Mouse (Mus musculus) bone marrow, adult 2 months (tissue): Measurements from ENCODE around the gene Fggy. TPM values are rescaled to one million over a fixed set of nuclear protein-coding genes. Genes with fewer than 3 reads are reported as not detected.

Experiments used
- H3K27ac ChIP-seq: fragments of 200-500 bp; 2 replicates; pipeline ENCODE4 v1.5.1; 2012; ENCODE audit warnings: low read depth, mild to moderate bottlenecking, control low read depth, inconsistent platforms, low read length; ENCODE audit not compliant: control insufficient read depth, poor library complexity, insufficient read depth
- H3K4me1 ChIP-seq: fragments of 200-500 bp; 2 replicates; pipeline ENCODE4 v1.6.1; 2011; ENCODE audit warnings: low read length; ENCODE audit not compliant: control insufficient read depth, insufficient read depth
- H3K4me3 ChIP-seq: fragments of 200-500 bp; replicated peaks from 2 replicates; pipeline ENCODE3; 2011; ENCODE audit warnings: mild to moderate bottlenecking, low read depth, low read length, control low read depth; ENCODE audit not compliant: control insufficient read depth
- CTCF ChIP-seq: fragments of 200-500 bp; IDR thresholded peaks from 2 replicates; pipeline ENCODE4 v1.5.1; 2011; ENCODE audit warnings: low read length, control low read depth; ENCODE audit not compliant: control insufficient read depth, insufficient read depth
- POLR2A ChIP-seq: fragments of 200-500 bp; IDR thresholded peaks from 2 replicates; pipeline ENCODE4 v1.6.1; 2011; ENCODE audit warnings: low read depth, mild to moderate bottlenecking, control low read depth, low read length, borderline replicate concordance; ENCODE audit not compliant: control insufficient read depth
- WGBS: fragments of 180-500 bp; shearing (Covaris S2); methylation state at CpG from one replicate; pipeline ENCODE4 v1.1.7; 2018; 5-methylcytosine and 5-hydroxymethylcytosine counted together
- polyA plus RNA-seq: library from polyadenylated mRNA; stranded (reverse); fragments of >200 nt; gene quantifications from 2 replicates; pipeline ENCODE4 v1.2.4, GENCODE M21; 2011; ENCODE audit warnings: low replicate concordance; ENCODE audit not compliant: missing spikeins, insufficient read depth, insufficient read length

Gene Fggy
- polyA plus RNA-seq, 1 experiment = 6.5 TPM

DNA sequence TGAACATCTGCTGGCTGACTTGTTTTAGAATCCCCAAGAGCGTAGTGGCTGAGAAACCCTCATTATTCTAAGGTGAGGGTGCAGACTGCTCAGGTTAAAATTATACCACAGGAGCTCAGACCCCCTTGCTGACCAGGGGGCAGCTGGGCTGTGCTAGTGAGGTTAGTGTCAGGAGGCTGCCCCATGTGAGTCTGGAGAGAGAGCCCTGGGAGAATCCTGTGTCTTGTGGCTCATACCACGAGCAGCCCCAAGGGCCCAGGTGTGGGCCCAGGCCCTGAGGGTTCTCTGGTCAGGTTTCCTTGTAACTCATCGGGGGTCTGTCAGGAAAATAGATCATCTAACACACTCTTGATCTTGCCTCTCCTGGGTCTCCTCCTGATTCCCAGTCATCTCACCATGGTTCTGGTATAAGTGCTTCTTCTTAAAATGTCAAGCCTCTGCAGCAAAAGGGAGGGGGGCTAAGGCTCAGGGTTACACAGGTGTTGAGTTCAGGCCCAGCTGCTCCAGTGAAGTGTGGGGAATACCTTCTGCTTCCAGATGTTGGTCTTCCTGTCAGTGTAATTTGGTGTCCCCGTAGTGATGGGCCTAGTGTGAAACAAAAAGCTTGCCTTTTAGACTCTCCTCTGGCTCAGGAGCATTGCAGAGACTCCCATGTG is 26.9 kb downstream of the Fggy start:
- WGBS = 70% methylated on average over 4 of the region's 4 CpGs
- no peaks in the 10 kb centered on the region for H3K4me1 ChIP-seq
- no peak overlapping the region for H3K4me3 ChIP-seq
- no peak overlapping the region for H3K27ac ChIP-seq
- TF ChIP-seq POLR2A (no peak), CTCF (no peak)

DNA sequence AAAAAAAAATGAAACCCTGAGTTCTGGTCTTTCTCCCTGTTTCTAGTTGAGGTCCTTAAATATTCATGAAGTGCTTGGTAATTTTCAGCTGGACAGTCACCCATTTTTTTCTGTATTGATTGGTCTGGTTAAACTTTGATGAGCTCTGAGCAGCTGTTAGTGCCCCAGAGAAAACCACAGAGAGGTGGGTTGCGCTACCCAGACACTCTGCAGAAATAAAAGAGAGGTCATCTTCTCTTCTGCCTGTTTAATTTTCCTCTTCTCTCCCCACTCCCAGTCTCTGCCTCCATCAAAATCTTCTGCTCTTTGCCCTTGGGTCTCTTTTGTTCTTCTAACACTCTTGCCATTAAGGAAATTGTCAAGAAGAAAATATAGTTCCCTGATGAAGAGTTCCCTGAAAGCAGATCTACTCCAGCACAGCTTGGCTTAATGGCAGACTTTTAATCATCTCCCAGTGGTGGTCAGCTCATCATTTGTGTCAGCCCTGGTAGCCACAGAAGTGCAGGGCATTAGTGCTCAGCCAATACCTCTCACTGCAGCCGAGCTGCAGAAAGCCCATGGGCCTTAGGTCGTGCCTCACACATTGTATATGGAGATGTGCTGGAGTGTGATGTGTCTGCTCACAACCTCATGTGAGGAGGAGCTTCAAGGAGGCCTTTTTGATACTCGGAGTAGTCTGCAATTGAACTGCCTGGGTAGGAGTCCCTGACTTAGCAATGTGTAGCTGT is 29.1 kb downstream of the Fggy start:
- no peak overlapping the region for H3K27ac ChIP-seq
- H3K4me3 ChIP-seq = no peak overlapping the region
- TF ChIP-seq CTCF (no peak), POLR2A (no peak)
- WGBS = 74% methylated on average over 4 of the region's 4 CpGs
- no peaks in the 10 kb centered on the region for H3K4me1 ChIP-seq

DNA sequence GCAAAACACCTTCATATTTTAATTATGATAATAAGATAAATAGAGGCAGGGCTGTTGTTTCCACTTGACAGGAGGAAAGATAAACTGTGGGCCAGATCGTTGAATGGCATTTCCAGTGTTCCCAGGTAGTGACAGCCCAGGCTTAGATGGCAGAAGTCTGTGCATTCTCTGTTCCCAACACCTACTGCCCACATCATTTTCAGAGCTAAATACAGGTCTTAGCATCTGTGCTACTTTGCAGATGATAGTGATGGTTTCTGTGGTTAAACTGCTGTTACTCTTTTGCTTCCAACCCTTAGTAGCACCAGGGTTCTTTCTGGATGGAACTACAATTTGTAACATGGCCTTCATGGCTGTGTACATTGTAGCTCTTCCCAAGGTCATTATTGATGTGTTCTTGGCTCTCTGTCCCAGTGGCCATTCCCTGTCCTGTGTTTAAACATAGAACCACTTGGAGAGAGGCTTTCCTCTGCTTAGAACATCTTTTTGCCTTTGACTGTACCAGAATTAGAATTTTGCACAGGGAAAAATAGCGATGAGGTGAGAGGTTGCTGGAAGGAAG is 31.5 kb downstream of the Fggy start:
- TF ChIP-seq POLR2A = no peak
- no peak for TF ChIP-seq CTCF
- H3K27ac ChIP-seq = no peak overlapping the region
- H3K4me1 ChIP-seq = no peaks in the 10 kb centered on the region
- no peak overlapping the region for H3K4me3 ChIP-seq
- 82% methylated on average over 2 of the region's 2 CpGs for WGBS

DNA sequence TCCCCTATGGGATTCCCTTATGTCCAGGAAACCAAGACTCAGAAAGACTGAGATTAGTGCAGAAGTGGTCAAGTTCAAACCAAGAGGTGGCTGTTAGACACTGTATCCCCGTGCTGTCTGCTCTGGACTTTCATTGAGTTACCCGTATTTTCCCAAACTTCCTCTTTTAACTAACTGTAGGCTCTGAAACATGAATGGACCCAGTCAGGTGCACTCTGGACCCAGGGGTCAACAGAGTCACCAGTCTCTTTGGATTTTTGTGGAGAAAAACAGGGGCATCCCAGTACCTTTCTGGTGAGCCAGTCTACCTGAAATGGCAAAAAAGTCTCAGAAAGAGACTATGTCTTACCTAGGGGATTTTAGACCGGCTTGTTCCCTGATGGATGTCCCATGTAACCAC is 33.6 kb downstream of the Fggy start:
- WGBS = 45% methylated on average over 3 of the region's 3 CpGs
- TF ChIP-seq CTCF (no peak), POLR2A (no peak)
- Histone ChIP-seq H3K4me1 (no peaks in the 10 kb centered on the region), H3K27ac (no peak overlapping the region), H3K4me3 (no peak overlapping the region)

DNA sequence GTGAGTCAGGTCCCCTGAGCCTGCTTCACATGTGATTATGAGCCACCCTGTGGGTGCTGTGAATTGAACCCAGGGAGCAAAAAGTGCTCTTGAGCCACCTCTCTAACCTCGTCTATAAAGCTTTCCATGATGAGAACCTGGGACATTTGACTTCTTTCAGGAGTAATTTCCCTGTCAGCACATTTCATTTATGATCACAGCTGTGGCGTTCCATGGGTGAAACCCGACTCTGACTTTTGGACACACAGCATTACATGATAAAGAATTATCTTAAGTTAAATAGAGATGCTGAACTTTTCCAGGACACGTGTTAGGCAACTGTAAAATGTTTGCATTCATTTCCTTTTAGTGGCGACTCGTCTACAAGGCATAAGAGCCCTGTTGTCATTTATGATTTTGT is 39.9 kb downstream of the Fggy start:
- TF ChIP-seq POLR2A (no peak), CTCF (no peak)
- H3K4me3 ChIP-seq = no peak overlapping the region
- H3K27ac ChIP-seq = no peak overlapping the region
- H3K4me1 ChIP-seq = no peaks in the 10 kb centered on the region
- 75% methylated on average over 6 of the region's 6 CpGs for WGBS

DNA sequence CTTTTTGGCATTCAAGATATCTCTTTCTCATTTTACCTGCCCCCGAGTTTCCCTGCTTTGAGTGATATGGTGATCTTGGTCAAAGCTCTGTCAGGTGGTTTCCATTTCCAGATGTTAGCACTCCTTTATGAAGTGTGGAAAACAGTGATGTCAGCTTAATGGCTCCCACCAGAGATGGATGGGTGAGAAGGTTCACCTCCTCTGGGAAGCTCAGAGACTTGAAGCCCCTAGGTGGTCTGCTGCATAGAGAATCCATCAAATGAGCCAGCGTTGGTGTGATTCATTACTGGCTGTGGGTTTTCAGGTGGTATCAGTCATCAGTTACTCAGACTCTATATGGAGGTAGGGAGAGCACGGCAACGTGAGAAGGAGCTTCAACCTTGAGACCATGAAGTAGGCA is 44.5 kb downstream of the Fggy start:
- 89% methylated on average over 4 of the region's 4 CpGs for WGBS

DNA sequence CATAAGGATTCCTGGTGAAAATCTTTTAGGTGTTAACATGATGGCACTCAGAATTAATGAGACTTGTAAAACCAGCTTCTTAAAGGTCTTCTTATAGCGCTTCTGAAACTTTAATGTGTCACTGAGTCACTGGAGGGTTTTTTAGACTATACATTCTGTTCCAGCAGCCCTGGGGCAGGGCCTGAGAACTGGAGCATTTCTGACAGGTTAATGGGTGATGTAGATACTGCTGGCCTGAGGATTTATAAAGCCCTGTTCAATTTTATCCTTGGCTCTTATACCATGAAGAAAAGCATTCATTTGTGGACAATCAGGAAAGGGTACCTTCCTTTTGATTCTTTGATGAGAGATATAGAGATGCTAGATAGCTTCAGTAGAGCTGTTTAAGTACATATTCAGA is 45.9 kb downstream of the Fggy start:
- TF ChIP-seq CTCF = no peak
- TF ChIP-seq POLR2A = no peak
- Histone ChIP-seq H3K4me3 (no peak overlapping the region), H3K4me1 (no peaks in the 10 kb centered on the region), H3K27ac (no peak overlapping the region)
- WGBS = 80% methylated on average over 1 of the region's 1 CpGs

More for the DNA sequence above, 44.5 kb downstream of the Fggy start:
- Histone ChIP-seq H3K27ac (no peak overlapping the region), H3K4me1 (no peaks in the 10 kb centered on the region), H3K4me3 (no peak overlapping the region)
- no peak for TF ChIP-seq POLR2A
- TF ChIP-seq CTCF = no peak

DNA sequence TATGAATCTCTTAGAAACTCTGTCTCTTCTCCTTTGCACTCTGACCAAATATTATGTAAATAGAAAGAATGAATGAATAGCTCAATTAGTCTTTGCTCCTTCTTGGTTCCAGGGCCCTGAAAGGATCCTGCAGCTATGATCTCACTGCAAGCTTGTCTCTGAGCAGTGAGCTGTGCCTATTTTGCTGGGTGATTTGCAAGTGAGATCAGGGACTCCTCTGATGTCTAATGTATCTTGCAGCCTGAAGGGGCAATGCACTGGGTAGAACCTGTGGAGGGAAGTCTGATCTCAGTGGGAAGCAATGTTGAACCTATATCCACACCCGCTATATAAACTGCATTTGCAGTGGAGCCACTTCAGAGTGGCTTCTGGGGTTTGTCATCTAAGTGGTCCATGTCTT is 53.4 kb downstream of the Fggy start:
- Histone ChIP-seq H3K4me1 (no peaks in the 10 kb centered on the region), H3K27ac (no peak overlapping the region), H3K4me3 (no peak overlapping the region)
- 78% methylated on average over 1 of the region's 1 CpGs for WGBS
- no peak for TF ChIP-seq CTCF
- no peak for TF ChIP-seq POLR2A
